9 mouse cellular contexts compared by ENCODE assay signal in genomic region chr16:91226038-91226882, GRCm38 (mm10). TPM values are rescaled to one million over a fixed set of nuclear protein-coding genes. Genes with fewer than 3 reads are reported as not detected.
DNase-seq lines count a peak whose midpoint lies in the region; ATAC-seq and TF ChIP-seq lines count a peak whose summit lies in the region.
"Had no signal": no experiment of that assay in that cellular context is flagged by ENCODE, and none has a peak within 500 bp of the region (broad histone marks: within the 10 kb centered on the region; RNA-seq: fewer than 3 reads in every experiment).

No protein-coding gene starts in this region.

- no peaks in the 10 kb centered on the region for H3K9me3 ChIP-seq in stomach, embryonic 14.5 days (ENCODE audit: control insufficient read depth, low read depth, low read length)
- H3K9me3 ChIP-seq in stomach, postnatal 0 days (ENCODE audit: control insufficient read depth, low read length) = no peaks in the 10 kb centered on the region
- H3K9me3 ChIP-seq in forebrain, embryonic 10.5 days = no peaks in the 10 kb centered on the region
- H3K9me3 ChIP-seq in limb, embryonic 11.5 days (ENCODE audit: control insufficient read depth, low read length) = no peaks in the 10 kb centered on the region
- H3K9me3 ChIP-seq in liver, embryonic 11.5 days (ENCODE audit: control insufficient read depth, low read length) = no peaks in the 10 kb centered on the region

- 0 out of 2 replicates have a peak overlapping the region, but pooled peaks have one; percentile 13 for H3K4me3 ChIP-seq in stomach, embryonic 14.5 days (ENCODE audit: low read depth, low read length)
- H3K4me3 ChIP-seq in stomach, postnatal 0 days (ENCODE audit: low read depth, low read length) = no peak overlapping the region
- H3K4me3 ChIP-seq in forebrain, embryonic 10.5 days = peak overlapping the region; percentile 51
- no peak overlapping the region for H3K4me3 ChIP-seq in limb, embryonic 11.5 days (ENCODE audit: low read depth, low read length)
- H3K4me3 ChIP-seq in liver, embryonic 11.5 days (ENCODE audit: low read depth, low read length) = no peak overlapping the region

- WGBS in stomach, embryonic 14.5 days = under 1% methylated on average over 60 of the region's 60 CpGs
- under 1% methylated on average over 59 of the region's 60 CpGs for WGBS in stomach, postnatal 0 days
- WGBS in forebrain, embryonic 10.5 days = under 1% methylated on average over 60 of the region's 60 CpGs
- WGBS in limb, embryonic 11.5 days = under 1% methylated on average over 60 of the region's 60 CpGs
- WGBS in liver, embryonic 11.5 days = 2% methylated on average over 60 of the region's 60 CpGs

- no peak for TF ChIP-seq EP300 in stomach, postnatal 0 days (optimal IDR thresholded peaks at IDR 0.05)

- no peak overlapping the region for H3K9ac ChIP-seq in stomach, embryonic 14.5 days (replicated peaks; ENCODE audit: low read depth, low read length)
- H3K9ac ChIP-seq in stomach, postnatal 0 days (ENCODE audit: low read length) = no peak overlapping the region
- no peak overlapping the region for H3K9ac ChIP-seq in limb, embryonic 11.5 days (ENCODE audit: low read length)
- no peak overlapping the region for H3K9ac ChIP-seq in liver, embryonic 11.5 days (ENCODE audit: low read depth, low read length)

- no peak for ATAC-seq in stomach, embryonic 14.5 days (ENCODE audit: insufficient number of reproducible peaks, insufficient read depth, low FRiP score, low read depth)
- ATAC-seq in stomach, postnatal 0 days (ENCODE audit: low FRiP score, low TSS enrichment) = no peak
- ATAC-seq in limb, embryonic 11.5 days (ENCODE audit: insufficient number of reproducible peaks, low FRiP score, low TSS enrichment, low read depth) = no peak
- no peak for ATAC-seq in liver, embryonic 11.5 days (replicated peaks; ENCODE audit: low FRiP score)

- DNase-seq in stomach, postnatal 0 days (ENCODE audit: low spot score) = no peak
- peak; percentile 59 for DNase-seq in forebrain, embryonic 10.5 days (ENCODE audit: extremely low spot score, low spot score)
- peak; percentile 71 for DNase-seq in limb, embryonic 11.5 days (ENCODE audit: low spot score)
- no peak for DNase-seq in liver, embryonic 11.5 days (ENCODE audit: low spot score)
- DNase-seq in spleen, postnatal 36 days (ENCODE audit: low spot score in 2 of 2) = no peak
- no peak for DNase-seq in spleen, postnatal 14 days (ENCODE audit: low spot score in 2 of 2)

- H3K4me2 ChIP-seq in stomach, embryonic 14.5 days (replicated peaks; ENCODE audit: low read depth, low read length) = no peak overlapping the region
- H3K4me2 ChIP-seq in stomach, postnatal 0 days (replicated peaks; ENCODE audit: low read depth) = no peak overlapping the region
- H3K4me2 ChIP-seq in limb, embryonic 11.5 days (ENCODE audit: low read depth, severe bottlenecking) = no peak overlapping the region; the same call in 1 of the 2 replicates
- no peak overlapping the region for H3K4me2 ChIP-seq in liver, embryonic 11.5 days

- H3K27me3 ChIP-seq in stomach, embryonic 14.5 days (ENCODE audit: control insufficient read depth, insufficient read depth, low read length) = peaks cover 94% of the 10 kb centered on the region
- peaks cover 64% of the 10 kb centered on the region for H3K27me3 ChIP-seq in stomach, postnatal 0 days (ENCODE audit: control insufficient read depth, insufficient read depth, low read length)
- H3K27me3 ChIP-seq in forebrain, embryonic 10.5 days (ENCODE audit: poor library complexity, severe bottlenecking) = peaks cover 100% of the 10 kb centered on the region
- H3K27me3 ChIP-seq in limb, embryonic 11.5 days (ENCODE audit: control insufficient read depth, insufficient read depth, low read length) = peaks cover 99% of the 10 kb centered on the region
- H3K27me3 ChIP-seq in liver, embryonic 11.5 days (replicated peaks; ENCODE audit: control insufficient read depth, insufficient read depth, low read length) = peaks cover 100% of the 10 kb centered on the region

- no peaks in the 10 kb centered on the region for H3K36me3 ChIP-seq in stomach, embryonic 14.5 days (ENCODE audit: control insufficient read depth, insufficient read depth, low read length)
- no peaks in the 10 kb centered on the region for H3K36me3 ChIP-seq in stomach, postnatal 0 days (ENCODE audit: control insufficient read depth, insufficient read depth, low read length)
- peaks cover 7% of the 10 kb centered on the region; the same call in 1 of the 2 replicates for H3K36me3 ChIP-seq in forebrain, embryonic 10.5 days (replicated peaks)
- no peaks in the 10 kb centered on the region for H3K36me3 ChIP-seq in limb, embryonic 11.5 days (ENCODE audit: control insufficient read depth, insufficient read depth, low read length)
- H3K36me3 ChIP-seq in liver, embryonic 11.5 days (ENCODE audit: control insufficient read depth, insufficient read depth, low read length) = no peaks in the 10 kb centered on the region

- TF ChIP-seq CTCF in stomach, postnatal 0 days (IDR thresholded peaks at IDR 0.05; ENCODE audit: low read depth) = no peak

- H3K27ac ChIP-seq in stomach, embryonic 14.5 days (ENCODE audit: low read length) = no peak overlapping the region
- no peak overlapping the region for H3K27ac ChIP-seq in stomach, postnatal 0 days (replicated peaks)
- peak overlapping the region; percentile 84 for H3K27ac ChIP-seq in forebrain, embryonic 10.5 days
- no peak overlapping the region for H3K27ac ChIP-seq in limb, embryonic 11.5 days (replicated peaks; ENCODE audit: low read depth, low read length)
- no peak overlapping the region for H3K27ac ChIP-seq in liver, embryonic 11.5 days (ENCODE audit: low read depth, low read length)

- H3K4me1 ChIP-seq in stomach, embryonic 14.5 days (ENCODE audit: control insufficient read depth, insufficient read depth, low read length) = 0 out of 2 replicates have a peak, but pooled peaks cover 11% of the 10 kb centered on the region
- no peaks in the 10 kb centered on the region for H3K4me1 ChIP-seq in stomach, postnatal 0 days (replicated peaks; ENCODE audit: control insufficient read depth, insufficient read depth)
- peaks cover 96% of the 10 kb centered on the region for H3K4me1 ChIP-seq in forebrain, embryonic 10.5 days
- peaks cover 5% of the 10 kb centered on the region; the same call in 1 of the 2 replicates for H3K4me1 ChIP-seq in limb, embryonic 11.5 days (ENCODE audit: control insufficient read depth, insufficient read depth, low read length)
- peaks cover 5% of the 10 kb centered on the region for H3K4me1 ChIP-seq in liver, embryonic 11.5 days (replicated peaks; ENCODE audit: control insufficient read depth, insufficient read depth, low read length)

RNA-seq across cellular contexts. Expression of gene Olig2, which starts 1.0 kb away (rescaled TPM):
- not detected in 2 replicates for polyA plus RNA-seq in stomach, embryonic 14.5 days (2014; fragmentation: Nextera tagmentation; extraction: Ambion mirVana)
- not detected in 2 replicates for polyA plus RNA-seq in stomach, postnatal 0 days (2015; fragmentation: Nextera tagmentation; extraction: Ambion mirVana)
- polyA plus RNA-seq in forebrain, embryonic 10.5 days (2016; fragmentation: Nextera tagmentation; extraction: Ambion mirVana) = 10.5 and 11.2 TPM in 2 replicates
- not detected in 2 replicates for polyA plus RNA-seq in limb, embryonic 11.5 days (2014; fragmentation: Nextera tagmentation; extraction: Ambion mirVana)
- not detected in 2 replicates for polyA plus RNA-seq in liver, embryonic 11.5 days (2014; fragmentation: Nextera tagmentation; extraction: Ambion mirVana)
- polyA plus RNA-seq: large intestine, adult 2 months; testis, adult 2 months had no signal

RNA-seq across cellular contexts. Expression of gene Olig1, which starts 43.3 kb away (rescaled TPM):
- 0.11 TPM in 1 of 2 replicates, not detected in the other for polyA plus RNA-seq in stomach, embryonic 14.5 days (2014; fragmentation: Nextera tagmentation; extraction: Ambion mirVana)
- 0.04 and 0.06 TPM in 2 replicates for polyA plus RNA-seq in stomach, postnatal 0 days (2015; fragmentation: Nextera tagmentation; extraction: Ambion mirVana)
- 8.3 and 8.5 TPM in 2 replicates for polyA plus RNA-seq in forebrain, embryonic 10.5 days (2016; fragmentation: Nextera tagmentation; extraction: Ambion mirVana)
- polyA plus RNA-seq in limb, embryonic 11.5 days (2014; fragmentation: Nextera tagmentation; extraction: Ambion mirVana) = 0.13 TPM in 1 of 2 replicates, not detected in the other
- polyA plus RNA-seq in liver, embryonic 11.5 days (2014; fragmentation: Nextera tagmentation; extraction: Ambion mirVana) = not detected in 2 replicates

Comparison
In these comparisons a context has a peak if more than half of its experiments do, and no peak if none do; other contexts are left out.
1. H3K4me3 ChIP-seq: peak in stomach, embryonic 14.5 days (single experiment) and forebrain, embryonic 10.5 days (single experiment); none in stomach, postnatal 0 days (single experiment), limb, embryonic 11.5 days (single experiment) and liver, embryonic 11.5 days (single experiment).
2. DNase-seq: peak in forebrain, embryonic 10.5 days (single experiment) and limb, embryonic 11.5 days (single experiment); none in stomach, postnatal 0 days (single experiment), liver, embryonic 11.5 days (single experiment), spleen, postnatal 36 days (0 of 2) and spleen, postnatal 14 days (0 of 2).
3. RNA of gene Olig2, which starts 1.0 kb away (polyA plus RNA-seq): 10.5 to 11.2 TPM in forebrain, embryonic 10.5 days; not detected in liver, embryonic 11.5 days, not detected in stomach, embryonic 14.5 days, not detected in stomach, postnatal 0 days and not detected in limb, embryonic 11.5 days; every median in the first group is over 10 times any median in the second.